Mouse (Mus musculus): ENCODE data around the gene Slc45a1. TPM values are rescaled to one million over a fixed set of nuclear protein-coding genes. Genes with fewer than 3 reads are reported as not detected.

Gene Slc45a1
- 10 to 100 TPM; 43.3 to 48.1 TPM for total RNA-seq (2021)
- long read RNA-seq, experiment 1, transcript Slc45a1-201 (9 exons, 3,387 nt), result major isoform, 27 of 63 reads
- long read RNA-seq, experiment 1, partial matches to known transcripts, result 26 of 63 reads
- long read RNA-seq, experiment 1, other reads (novel, unspliced or antisense), result 10 of 63 reads
- long read RNA-seq, experiment 2, transcript Slc45a1-201 (9 exons, 3,387 nt), result major isoform, 29 of 71 reads
- long read RNA-seq, experiment 2, partial matches to known transcripts, result 37 of 71 reads
- long read RNA-seq, experiment 2, other reads (novel, unspliced or antisense), result 3 of 71 reads

DNA sequence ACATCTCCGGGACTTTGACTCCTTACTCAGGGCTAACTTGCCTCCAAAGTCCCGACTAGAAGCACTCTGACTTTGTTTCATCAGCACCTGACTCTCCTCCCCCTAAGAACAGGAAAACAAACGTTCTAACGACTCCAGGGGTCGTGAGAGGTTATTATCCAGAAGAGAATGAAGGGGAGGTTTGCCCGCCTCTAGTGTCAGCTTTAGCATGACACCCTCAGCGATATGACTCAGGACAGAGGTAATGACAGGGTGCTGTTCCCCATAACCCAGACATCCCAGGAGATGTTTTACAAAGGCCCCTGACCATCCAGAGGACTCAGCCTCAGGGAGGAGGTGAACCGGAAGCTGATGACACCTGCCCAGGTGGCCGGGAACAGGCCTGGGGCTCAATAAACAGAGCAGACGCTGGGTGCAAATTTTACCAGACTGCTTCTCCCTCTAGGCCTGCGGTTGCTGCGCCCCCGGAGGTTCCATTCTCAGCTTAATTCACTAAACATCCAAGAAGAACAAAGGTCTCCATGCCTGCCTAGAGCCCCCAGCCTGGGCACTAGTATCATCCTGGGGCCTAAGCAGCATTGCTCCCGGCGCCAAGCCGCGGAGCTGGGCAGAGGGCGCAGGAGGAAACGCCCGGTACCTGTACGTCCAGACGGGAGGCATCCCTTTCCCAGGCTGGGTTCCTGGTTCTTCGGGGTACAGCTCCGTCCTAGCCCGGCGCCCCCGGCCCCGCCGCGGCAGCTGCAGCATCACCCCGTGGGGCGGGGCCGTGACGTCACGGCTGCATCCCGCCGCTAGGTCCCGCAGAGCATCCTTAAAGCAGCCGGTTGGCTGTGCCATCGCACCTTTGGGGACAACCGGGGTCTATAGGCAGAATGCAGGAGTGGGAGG, at the start of gene Slc45a1:
Gene Slc45a1, minus strand, starts transcription at position 785 of the 888 bp plus-strand sequence.
- DNase-seq (ENCODE audit: low spot score in 2 of 2), result peak in 1 of 2 experiments; percentile 45

DNA sequence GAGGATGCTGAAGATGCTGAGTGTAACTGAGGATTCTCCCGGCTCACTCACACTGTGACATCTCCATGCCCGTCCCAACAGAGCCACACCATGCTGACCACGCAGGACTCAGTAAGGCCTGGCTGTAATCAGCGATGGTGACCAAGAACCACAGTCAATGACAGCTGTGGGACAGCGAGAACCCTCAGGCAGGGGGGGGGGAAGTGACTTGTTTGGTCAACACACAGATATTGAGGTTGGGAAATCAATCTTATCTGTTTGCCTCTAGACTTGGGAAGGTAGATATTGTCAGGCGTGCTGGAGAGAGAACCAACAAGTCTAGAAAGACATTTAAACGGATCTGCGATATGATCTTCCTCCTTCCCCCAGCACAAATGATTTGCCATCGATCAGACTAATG, 48.9 kb upstream of the Slc45a1 start:
- DNase-seq (ENCODE audit: low spot score in 2 of 2), result no peak

- no peak for DNase-seq (ENCODE audit: low spot score in 2 of 2)
These were observed 42.6 kb upstream of the Slc45a1 start for GRCm38 (mm10) chr4:150694434-150695108.

GRCm38 (mm10) chr4:150692861-150693403, 41.0 kb upstream of the Slc45a1 start:
- no peak for DNase-seq (ENCODE audit: low spot score in 2 of 2)

- no peak for DNase-seq (ENCODE audit: low spot score in 2 of 2)
These were observed 38.8 kb upstream of the Slc45a1 start for GRCm38 (mm10) chr4:150690759-150691158.

DNA sequence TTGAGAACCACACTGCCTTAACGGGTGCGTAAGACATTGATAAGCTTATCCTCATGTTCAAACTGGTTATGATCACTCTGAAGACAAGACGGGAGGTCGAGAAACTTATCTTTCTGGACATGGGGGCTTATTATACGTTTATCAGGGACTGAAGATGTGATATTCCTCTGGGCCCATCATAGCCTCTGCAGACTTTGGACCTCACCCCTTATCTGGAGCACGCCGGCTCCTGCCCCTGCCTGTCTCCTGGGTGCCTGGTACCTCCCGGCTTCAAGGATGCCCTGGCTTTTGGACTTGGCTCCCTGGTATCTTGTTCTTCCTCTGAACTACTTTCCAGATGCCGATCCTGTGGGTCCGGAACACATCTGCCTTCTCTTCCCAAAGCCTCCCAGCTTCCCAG, 37.6 kb upstream of the Slc45a1 start:
- DNase-seq (ENCODE audit: low spot score in 2 of 2), result no peak

DNA sequence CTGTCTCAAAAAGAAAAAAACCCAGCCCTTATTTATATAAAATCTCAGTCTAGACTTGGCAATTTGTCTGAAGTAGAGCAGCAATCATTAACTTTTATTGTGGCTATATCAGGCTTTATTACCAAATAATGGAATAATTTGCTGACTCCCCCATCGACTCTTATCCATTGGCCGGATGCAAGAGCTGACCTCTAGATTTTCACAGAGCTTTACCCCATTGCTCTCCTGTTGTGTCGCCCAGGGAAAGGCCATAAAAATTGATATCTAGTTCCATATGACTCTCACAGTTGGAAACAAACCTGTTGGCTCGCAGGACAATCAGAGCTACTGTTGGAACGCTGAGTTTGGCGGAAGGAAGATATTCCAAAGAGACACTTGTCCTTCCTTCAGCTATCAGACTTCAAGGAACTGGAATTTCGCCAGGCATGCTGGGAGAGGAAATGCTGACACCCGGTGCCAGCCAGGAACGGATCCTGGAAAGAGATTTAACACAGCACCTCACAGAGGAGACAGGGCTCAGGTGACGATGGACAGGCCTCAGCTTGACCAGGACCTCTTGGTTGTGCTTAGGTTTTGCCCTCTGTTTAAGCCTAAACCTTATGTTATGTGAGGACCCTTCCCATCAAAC, 35.3 kb upstream of the Slc45a1 start:
- no peak for DNase-seq (ENCODE audit: low spot score in 2 of 2)

DNA sequence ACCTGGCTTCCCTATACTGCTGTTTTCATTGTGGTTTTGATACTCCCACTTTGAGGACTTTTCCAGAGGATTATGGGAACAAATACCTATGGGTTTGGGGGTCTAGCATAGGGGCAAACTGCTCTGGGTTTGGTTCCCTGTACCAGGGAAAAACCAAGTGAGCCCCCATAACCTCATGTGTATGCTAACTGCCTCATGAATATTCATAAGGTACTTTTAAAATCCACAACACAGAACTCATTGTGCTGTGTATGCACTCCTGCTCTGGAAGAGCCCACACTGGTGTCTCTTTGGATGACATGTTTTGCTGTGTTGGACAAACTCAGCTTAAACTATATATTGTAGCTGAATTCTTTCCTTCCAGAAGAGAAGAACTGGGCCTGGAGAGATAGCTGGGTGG, 34.6 kb upstream of the Slc45a1 start:
- DNase-seq (ENCODE audit: low spot score in 2 of 2), result no peak

- DNase-seq (ENCODE audit: low spot score in 2 of 2), result no peak
These were observed 34.0 kb upstream of the Slc45a1 start for GRCm38 (mm10) chr4:150685778-150686493.

DNA sequence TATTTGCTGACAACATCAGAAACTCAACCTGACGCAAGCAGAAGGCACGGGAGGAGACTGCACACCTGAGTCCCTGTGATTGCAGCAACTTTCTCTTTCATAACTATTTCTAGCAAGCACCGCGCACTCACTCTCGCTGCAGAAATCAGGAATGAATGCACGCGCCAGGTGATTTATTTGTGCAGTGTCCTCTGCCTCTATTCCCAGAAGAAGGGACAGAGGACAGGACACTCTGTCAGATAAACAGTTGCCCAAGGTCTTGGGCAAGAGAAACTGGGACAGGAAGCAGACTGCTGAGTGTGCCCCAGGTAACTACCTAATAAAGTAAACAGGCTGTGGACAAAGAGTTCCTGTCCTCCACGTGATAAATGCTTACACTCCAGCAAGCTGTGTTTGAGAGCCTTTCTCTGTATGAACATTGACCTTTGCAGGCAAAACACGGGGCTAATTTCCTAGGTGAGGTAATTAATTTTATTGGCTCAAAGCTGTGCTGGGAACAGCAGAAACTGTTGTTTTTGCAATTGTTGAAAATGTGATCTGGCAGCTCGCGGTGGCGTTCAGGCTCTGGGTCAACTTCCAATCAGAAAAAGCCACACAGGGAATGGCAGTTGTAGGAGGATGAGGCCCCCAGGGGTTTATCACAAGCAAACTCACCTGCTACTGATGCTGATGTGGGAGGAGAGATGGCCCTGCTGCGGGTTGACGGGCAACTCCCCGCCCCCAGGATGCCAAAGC, 33.2 kb upstream of the Slc45a1 start:
- DNase-seq (ENCODE audit: low spot score in 2 of 2), result no peak

DNA sequence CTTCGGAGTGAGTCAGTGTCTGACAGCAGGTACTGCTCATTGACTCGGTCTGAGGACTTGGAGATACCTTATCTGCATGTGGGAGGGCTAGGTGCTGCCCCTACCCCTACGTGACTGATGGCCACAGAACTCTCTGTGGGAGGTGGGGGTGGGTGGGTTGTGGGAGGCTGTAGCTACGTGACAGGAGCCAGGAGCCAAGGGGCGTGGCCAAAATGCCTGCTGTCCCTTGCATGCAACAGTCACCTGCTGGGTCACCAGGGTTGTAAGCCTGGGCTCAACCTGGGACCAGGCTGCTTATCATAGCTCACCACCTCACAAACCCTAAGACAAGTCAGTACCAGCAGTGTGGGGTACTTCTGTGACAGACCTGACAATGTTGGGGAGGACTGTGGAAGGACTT, 28.4 kb upstream of the Slc45a1 start:
- DNase-seq (ENCODE audit: low spot score in 2 of 2), result no peak

GRCm38 (mm10) chr4:150678789-150679188, 26.8 kb upstream of the Slc45a1 start:
- DNase-seq (ENCODE audit: low spot score in 2 of 2), result no peak

DNA sequence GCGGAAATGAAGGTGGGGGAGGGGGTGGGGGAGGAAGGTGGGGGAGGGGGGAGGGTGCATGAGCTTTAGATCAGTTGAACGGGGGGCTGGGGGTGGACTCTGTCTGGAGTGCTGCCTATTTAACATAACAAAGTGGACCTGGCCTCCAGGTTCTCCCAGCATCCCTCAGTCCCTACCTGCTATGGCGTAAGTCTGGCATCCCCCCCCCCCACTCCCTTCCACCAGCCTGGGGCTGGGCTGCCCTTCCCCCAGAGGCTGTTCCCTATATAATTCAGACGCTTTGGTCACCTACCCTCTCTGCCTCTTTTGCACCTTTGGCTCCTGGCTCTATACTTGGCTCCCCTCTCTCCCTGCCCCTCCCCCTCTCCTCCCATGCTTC, 25.9 kb upstream of the Slc45a1 start:
- DNase-seq (ENCODE audit: low spot score in 2 of 2), result no peak

- no peak for DNase-seq (ENCODE audit: low spot score in 2 of 2)
These were observed 25.3 kb upstream of the Slc45a1 start for GRCm38 (mm10) chr4:150677126-150677845.

GRCm38 (mm10) chr4:150676029-150676428, 24.1 kb upstream of the Slc45a1 start:
- DNase-seq (ENCODE audit: low spot score in 2 of 2), result no peak

DNA sequence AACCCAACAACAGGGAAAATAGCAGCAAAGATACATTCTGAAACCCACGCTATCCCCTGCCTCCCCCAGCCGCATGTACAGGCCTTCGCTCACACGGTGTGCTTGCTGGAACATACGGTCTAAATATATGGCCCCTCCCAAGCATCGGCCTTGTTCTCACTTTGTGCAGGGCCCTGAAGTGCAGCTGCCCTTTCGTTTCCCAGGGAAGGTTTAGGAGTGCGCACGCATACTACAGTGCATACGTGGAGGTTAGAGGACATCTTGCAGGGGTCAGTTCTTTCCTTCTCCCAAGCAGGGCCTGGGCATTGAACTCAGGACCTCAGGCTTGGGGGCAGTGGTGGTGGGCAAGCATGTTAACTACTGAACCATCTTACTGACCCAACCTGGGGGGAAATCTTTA, 23.3 kb upstream of the Slc45a1 start:
- no peak for DNase-seq (ENCODE audit: low spot score in 2 of 2)

DNA sequence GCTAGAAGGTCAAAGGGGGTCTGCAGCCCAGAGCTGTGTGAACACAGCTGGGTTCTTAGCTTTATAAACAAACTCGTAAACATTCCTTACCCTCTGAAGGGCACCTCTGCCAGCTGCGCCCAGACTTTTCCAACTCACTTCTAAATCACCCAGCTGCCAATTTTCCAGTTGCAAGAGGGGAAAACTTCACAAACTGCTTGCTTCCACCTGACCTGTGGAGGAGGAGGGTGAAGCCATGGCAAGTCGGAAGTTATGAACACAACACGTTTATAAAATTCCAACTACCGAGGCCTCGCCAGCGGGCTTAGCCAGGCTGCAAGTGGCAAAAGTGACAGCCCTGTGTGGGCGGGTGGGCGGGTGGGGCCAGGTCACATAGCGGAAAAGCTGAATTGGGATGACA, 13.8 kb upstream of the Slc45a1 start:
- DNase-seq (ENCODE audit: low spot score in 2 of 2), result no peak

DNA sequence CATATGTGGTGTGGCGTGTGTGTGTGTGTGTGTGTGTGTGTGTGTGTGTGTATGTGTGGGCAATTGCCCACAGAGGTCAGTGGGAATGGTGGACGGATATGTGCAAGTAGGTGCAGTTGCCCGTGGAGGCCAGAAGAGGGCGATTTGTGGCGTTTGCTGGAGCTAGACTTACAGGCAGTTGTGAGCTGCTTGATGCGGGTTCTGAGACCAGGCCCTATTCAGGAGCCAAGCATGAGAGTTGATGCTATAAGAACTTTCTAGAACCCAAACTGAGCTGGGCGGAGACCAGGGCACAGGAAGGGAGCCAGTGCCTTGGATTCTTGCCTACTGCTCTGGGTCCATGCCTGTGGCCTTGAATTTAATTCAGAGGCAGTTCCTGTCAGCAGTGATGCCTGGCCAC, 12.8 kb upstream of the Slc45a1 start:
- no peak for DNase-seq (ENCODE audit: low spot score in 2 of 2)

- no peak for DNase-seq (ENCODE audit: low spot score in 2 of 2)
These were observed 11.2 kb upstream of the Slc45a1 start for GRCm38 (mm10) chr4:150663192-150663591.
